Mouse (Mus musculus): Measurements from ENCODE around the gene Olfr68.
"Not testable (repeated sequence)": the region's sequence is repeated elsewhere in the genome, so short reads cannot be mapped to it uniquely, and the experiment has no call there.

Gene Olfr68

DNA sequence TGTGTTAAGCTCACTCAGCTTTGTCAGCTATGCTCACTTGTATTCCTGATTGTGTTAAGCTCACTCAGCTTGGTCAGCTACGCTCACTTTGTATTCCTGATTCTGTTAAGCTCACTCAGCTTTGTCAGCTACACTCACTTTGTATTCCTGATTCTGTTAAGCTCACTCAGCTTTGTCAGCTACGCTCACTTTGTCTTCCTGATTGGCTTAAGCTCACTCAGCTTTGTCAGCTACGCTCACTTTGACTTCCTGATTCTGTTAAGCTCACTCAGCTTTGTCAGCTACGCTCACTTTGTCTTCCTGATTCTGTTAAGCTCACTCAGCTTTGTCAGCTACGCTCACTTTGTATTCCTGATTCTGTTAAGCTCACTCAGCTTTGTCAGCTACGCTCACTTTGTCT is 17.3 kb downstream of the Olfr68 start:
- DNase-seq = not testable (repeated sequence)

DNA sequence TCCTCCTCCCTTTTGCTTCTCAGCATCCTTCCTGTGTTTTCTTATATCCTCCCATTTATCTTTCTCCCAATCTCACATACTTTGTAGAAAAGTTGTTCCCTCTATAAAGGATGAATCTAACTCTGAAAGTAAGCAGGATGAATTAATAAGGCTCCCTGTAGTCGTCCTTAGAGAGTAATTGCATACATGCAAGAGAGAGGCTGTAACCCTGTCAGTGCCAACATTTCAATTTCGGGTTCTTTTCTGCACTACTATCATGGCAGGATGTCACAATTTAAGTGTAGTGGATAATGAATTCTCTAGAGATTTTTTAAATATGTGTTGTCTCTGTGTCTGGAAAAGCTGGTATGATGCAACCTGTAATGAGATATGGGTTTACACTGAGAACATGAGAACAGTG is 22.3 kb downstream of the Olfr68 start, which contains the start of gene Olfr630:
Gene Olfr630, minus strand, starts transcription at position 101 of the 400 bp plus-strand sequence.
- no peak for DNase-seq

DNA sequence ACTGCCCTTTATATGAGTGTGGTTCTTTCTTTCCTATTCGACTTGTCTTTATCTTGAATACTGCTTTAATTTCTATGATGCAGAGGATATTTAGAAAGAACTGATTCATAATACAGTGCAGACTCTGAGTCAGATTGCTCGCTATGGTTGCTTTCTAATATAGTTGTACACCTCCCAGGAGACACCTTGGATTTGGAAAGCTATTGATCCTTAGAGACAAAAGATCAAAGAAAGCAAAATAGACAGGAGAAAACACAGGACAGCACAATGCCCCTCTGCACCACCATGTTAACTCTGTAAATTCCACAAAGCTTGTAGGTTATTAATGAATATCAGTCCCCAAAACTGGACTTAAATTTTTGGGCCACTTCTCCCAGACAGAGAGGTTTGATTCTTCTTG is 34.7 kb downstream of the Olfr68 start, which contains the start of gene Olfr629:
Gene Olfr629, minus strand, starts transcription at position 101 of the 400 bp plus-strand sequence.
- no peak for DNase-seq

DNA sequence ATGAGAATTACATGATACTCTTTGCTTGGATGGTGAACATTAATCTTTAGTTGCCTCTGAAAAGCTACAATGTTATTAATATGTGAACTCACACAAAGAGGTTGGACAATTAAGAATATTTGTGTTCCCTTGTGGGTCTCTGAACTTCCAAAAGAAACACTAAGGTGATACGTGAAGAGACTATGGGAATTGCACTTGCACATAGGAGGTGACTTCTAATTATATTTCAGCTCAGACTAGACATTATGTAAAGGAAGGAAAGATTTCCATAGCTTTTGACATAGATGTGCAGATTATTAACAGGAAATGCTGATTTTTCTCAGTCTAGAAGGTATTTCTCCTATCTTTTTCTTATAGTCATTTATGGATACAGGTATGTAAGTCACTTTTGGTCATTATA is 49.4 kb downstream of the Olfr68 start, which contains the start of gene Olfr628:
Gene Olfr628, plus strand, starts transcription at position 301 of the 400 bp plus-strand sequence.
- no peak for DNase-seq

All from cerebellum, adult 8-10 months (tissue).